Mouse (Mus musculus): ENCODE data around the gene Hist1h3i.
"Not testable (repeated sequence)": the region's sequence is repeated elsewhere in the genome, so short reads cannot be mapped to it uniquely, and the experiment has no call there.

Gene Hist1h3i

GRCm38 (mm10) chr13:21783255-21783617 is at the start of gene Hist1h3i:
Gene Hist1h3i (minus strand): TSS chr13:21783370.
- DNase-seq (ENCODE audit: low read depth, low spot score) = no peak

GRCm38 (mm10) chr13:21831418-21832394 is 48.5 kb upstream of the Hist1h3i start, which contains the start of gene Hist1h4n:
Gene Hist1h4n (minus strand): TSS chr13:21832196.
- not testable (repeated sequence) for DNase-seq (ENCODE audit: low read depth, low spot score)

GRCm38 (mm10) chr13:21830344-21830743 is 47.2 kb upstream of the Hist1h3i start:
- no peak for DNase-seq (ENCODE audit: low read depth, low spot score)

GRCm38 (mm10) chr13:21828511-21828910 is 45.3 kb upstream of the Hist1h3i start:
- DNase-seq (ENCODE audit: low read depth, low spot score) = no peak

DNA sequence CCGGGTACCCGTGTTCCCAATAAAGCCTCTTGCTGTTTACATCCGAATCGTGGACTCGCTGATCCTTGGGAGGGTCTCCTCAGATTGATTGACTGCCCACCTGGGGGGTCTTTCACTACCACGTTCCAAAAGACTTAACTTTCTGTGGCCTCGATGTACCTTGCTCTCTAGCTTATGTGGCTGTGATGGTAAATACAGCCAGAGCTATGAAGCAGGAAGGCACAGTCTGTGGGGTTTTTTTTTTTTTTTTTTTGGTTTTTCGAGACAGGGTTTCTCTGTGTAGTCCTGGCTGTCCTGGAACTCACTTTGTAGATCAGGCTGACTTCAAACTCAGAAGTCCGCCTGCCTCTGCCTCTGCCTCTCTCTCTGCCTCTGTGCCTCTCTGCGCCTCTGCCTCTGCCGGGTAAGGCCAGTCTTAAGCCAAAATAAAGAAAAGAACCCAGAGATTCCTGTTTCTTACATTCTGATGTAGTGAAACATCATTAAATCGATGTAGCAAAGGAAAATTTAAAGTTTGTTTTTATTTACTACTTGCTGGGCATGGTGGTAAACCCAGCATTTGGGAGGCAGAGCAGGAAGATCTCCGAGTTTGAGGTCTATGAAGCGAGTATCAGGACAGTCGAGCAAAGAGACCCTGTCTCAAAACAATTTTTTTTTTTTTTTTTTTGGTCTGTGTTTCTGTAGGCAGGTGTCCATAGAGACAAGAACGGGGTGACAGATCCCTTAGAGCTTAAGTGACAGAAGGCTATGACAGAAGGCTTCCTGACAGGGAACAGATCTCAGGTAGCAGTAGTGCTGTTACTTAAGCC is 37.1 kb upstream of the Hist1h3i start:
- DNase-seq (ENCODE audit: low read depth, low spot score) = not testable (repeated sequence)

- DNase-seq (ENCODE audit: low read depth, low spot score) = not testable (repeated sequence)
Observed at GRCm38 (mm10) chr13:21812092-21812491, 28.9 kb upstream of the Hist1h3i start.

- not testable (repeated sequence) for DNase-seq (ENCODE audit: low read depth, low spot score)
Observed at GRCm38 (mm10) chr13:21811539-21811938, 28.4 kb upstream of the Hist1h3i start, which contains the start of gene Hist1h4m. Gene Hist1h4m (plus strand): TSS chr13:21811746.

- DNase-seq (ENCODE audit: low read depth, low spot score) = not testable (repeated sequence)
Observed at GRCm38 (mm10) chr13:21811074-21811473, 27.9 kb upstream of the Hist1h3i start.

DNA sequence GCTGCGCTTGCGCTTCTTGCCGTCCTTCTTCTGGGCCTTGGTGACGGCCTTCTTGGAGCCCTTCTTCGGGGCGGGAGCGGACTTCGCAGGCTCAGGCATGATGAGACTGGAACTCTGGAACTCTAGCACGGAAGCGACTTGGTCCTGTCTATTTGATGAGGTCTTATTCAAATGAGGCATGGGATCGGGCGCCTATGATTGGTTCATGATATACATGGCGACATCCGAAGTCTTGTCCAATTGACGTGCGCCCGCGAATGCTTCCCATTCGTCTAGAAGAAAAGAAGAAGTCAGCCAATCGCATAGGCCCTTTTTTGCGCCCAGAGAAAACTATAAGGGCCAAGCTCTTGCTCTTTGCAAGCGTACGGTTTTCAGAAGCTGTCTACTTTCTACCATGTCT is 26.9 kb upstream of the Hist1h3i start, which contains the start of the genes Hist1h2bq and Hist1h2ao:
Hist1h2bq (minus strand) TSS at position 125 of the 400 bp plus-strand sequence.
Hist1h2ao (plus strand) TSS at position 393 of the 400 bp plus-strand sequence.
- not testable (repeated sequence) for DNase-seq (ENCODE audit: low read depth, low spot score)

- DNase-seq (ENCODE audit: low read depth, low spot score) = not testable (repeated sequence)
Observed at GRCm38 (mm10) chr13:21803058-21803457, 19.9 kb upstream of the Hist1h3i start.

DNA sequence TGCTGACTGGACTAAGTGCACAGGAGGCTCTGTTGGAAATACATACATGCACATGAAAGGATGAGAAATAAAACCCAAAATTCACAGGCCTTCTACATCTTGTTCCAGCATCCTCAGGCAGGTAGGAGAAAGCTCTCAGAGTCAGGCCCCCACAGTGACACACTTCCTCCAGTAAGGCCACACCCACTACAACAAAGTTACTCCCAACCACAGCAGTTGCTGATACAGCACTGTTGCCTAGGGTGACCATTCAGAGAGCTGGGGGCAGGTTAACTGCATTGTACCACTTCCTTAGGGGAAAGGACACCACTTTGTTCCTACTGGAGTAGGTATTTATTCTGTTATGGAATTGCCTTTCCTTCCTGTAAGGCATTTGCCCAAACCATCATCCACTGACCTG is 14.0 kb upstream of the Hist1h3i start:
- not testable (repeated sequence) for DNase-seq (ENCODE audit: low read depth, low spot score)

DNA sequence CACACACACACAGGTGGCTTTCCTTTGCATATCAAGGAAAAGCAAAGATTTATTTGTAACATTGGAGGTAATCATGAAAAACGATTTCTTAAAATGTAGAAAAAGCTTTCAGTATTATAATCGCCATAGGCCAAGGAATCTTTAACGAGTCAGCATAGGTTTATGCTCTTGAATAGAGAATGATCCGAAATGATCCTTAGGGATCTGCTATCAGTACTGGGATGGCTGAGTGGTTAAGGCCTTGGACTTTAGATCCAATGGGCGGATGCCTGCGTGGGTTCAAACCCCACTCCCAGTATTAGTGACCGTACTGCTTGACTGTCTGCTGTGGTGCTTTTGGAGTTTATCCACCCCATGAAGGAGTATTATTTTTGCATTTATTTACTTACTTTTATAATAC is 12.4 kb upstream of the Hist1h3i start:
- DNase-seq (ENCODE audit: low read depth, low spot score) = no peak

DNA sequence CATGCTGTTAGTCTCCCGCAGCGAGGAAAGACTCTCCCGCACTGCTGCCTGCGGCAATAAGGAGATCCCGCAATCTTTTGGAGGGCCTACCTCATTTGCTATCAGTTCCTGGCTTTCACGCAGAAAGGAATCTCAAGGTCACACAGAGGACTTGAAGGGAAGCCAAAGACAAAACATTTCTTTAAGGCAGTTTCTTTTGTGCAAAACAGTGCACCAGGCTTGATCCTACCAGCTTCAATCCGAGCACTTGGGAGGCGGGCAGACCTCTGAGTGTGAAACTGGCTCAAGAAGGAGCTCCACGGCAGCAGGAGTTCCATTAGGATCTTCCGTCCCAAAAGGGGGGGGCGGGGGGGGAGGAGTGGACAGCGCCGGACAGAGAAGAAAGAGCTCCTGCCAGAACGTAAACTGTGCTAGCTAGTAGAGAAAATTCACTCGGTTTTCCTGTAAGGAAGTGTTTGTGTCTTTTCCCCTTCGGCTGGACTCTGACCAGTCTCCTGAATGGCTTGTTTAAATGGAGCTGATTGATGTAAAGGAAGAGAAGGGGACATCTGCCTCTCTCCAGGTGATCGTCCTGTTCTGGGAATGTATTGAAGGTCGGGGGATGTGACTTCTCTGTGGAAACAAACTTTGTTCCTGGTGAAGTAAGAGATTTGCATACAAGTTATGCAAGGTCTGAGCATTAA is 7.6 kb upstream of the Hist1h3i start:
- no peak for DNase-seq (ENCODE audit: low read depth, low spot score)

DNA sequence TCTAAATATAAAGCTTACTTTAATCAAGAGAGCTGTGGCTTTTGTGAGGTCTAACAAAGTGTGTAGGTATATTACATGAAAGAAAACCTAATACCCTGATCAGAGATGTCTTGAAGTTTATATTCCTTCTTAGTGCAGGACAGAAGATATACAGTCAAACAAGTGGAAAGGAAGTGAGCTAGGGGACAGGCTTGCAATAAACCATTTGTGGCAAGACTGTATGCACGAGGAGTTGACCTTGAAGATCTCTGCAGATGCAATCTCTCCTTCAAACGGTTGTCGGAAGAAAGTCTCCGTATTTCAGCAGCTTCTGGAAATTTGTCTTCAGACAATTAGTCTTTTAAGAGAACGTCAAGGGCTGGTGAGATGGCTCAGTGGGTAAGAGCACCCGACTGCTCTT is 6.8 kb upstream of the Hist1h3i start:
- DNase-seq (ENCODE audit: low read depth, low spot score) = no peak

DNA sequence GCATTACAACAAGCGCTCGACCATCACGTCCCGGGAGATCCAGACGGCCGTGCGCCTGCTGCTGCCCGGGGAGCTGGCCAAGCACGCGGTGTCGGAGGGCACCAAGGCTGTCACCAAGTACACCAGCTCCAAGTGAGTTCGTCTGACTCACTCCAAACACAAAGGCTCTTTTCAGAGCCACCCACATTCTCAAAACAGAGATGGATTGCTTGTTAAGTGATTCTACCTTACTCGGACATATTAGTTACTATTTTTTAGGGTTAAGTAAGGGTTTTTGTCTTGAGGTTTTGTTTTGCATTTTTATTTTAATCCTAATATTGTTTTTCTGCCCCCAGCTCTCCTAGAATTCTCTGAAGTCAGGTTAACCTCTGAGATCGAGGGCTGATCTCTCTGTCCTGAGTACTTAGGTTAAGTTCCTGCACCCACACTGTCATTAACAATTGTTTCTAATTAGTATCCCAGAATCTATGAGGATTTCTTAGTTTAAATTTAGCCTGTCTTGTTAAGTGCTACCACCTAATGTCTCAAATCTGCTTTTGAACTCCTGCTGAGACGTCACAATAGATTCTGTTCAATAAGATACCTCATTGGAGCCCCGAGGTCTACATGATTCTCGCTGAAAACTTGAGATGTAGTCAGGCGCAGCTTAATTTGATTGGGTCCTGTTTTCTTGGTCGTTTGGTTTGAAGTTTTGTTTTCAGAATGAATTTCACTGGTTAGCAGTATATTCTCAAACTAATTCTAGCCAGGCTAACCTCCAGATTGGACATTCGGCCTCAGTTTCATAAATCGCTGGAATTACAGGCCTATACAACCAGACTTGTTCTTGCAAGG is 4.8 kb upstream of the Hist1h3i start:
- DNase-seq (ENCODE audit: low read depth, low spot score) = no peak

GRCm38 (mm10) chr13:21786899-21787629 is 3.9 kb upstream of the Hist1h3i start, which contains the start of the genes Hist1h2an and Hist1h2bp:
Gene Hist1h2an (minus strand): TSS chr13:21787218.
Gene Hist1h2bp (plus strand): TSS chr13:21787461.
- DNase-seq (ENCODE audit: low read depth, low spot score) = not testable (repeated sequence)

DNA sequence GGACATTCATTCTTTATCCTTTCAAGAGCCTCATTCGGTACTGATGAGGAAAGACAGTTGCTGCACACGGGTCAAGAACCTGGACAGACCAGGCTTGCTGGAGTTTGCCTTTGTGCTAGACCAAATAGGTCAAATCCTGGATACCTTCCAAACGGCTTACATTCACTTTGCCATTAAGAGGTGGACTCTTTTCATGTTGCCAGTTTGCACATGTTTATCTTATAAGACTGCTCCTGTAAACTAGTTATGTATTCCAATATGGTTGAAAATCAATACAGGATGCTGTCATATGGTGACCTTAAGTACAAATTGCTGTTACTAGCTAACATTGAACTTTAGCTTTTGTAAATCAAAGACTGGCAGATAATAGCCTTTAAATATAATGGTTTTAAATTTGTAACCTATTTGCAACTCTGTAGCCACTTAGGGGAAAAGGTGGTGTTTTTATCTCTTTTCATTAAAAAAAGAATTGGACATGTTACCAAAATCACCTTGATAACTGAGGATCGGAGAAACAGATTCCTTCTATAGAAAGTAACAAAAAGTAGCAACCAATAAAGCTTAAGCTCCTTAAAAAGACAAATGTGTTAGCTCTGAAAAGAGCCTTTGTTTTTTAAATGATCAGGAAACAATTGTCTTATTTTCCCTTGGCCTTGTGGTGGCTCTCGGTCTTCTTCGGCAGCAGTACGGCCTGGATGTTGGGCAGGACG is 3.2 kb upstream of the Hist1h3i start:
- no peak for DNase-seq (ENCODE audit: low read depth, low spot score)

DNA sequence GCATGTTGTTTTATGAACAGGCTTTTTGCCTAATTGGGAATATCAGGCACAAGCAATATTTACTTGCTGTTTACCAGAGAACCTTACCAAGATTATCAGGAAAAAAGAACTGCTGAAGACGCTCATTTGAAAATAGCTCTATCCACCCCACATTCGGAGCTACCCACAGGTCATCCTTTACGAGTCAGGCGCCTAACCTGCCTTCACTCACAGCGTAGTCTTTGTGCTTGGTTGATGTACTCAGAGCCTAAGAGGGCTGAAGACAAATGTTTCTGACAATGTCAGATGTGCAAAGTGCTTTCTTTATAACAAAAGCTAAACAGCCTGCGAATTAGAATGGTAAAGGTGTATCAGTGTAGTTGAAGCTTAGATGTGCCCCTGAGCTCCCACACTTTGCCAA is 1.1 kb upstream of the Hist1h3i start:
- DNase-seq (ENCODE audit: low read depth, low spot score) = no peak

GRCm38 (mm10) chr13:21783734-21784161 is 578 bp upstream of the Hist1h3i start:
- no peak for DNase-seq (ENCODE audit: low read depth, low spot score)

All from WW6 (cell line).